Mouse (Mus musculus): ENCODE data around the gene Gmeb2.

DNA sequence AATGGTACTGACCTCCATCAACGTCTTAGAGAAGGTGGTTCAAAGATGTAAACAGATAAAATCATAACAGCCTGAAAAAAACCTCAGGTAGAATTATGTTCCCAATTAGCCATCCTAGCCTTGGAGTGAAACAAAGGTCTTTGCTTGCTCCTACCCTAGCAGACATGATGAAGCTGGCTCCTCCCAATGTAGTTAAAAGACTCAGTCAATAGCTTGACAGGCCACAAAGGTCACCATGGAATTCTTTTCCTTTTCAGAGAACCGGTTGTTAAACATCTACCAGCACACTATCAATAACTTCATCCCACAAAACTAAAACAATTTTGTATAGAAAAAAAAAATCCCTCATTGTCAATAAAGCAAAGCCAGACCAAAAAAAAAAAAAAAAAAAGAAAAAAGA, 42.8 kb downstream of the Gmeb2 start:
- TF ChIP-seq SMC3 (IDR thresholded peaks at IDR 0.05; ENCODE audit: low read depth, low read length) = no peak
- TF ChIP-seq POLR2A (IDR thresholded peaks at IDR 0.05; ENCODE audit: low read depth, low read length) = no peak
- no peak for TF ChIP-seq CHD2 (IDR thresholded peaks at IDR 0.05; ENCODE audit: low read length)
- no peak for TF ChIP-seq MAX (IDR thresholded peaks at IDR 0.05; ENCODE audit: low read length)
